ENCODE assay signal across 7 mouse cellular contexts in genomic region chr10:13474568-13474955, GRCm38 (mm10). TPM values are rescaled to one million over a fixed set of nuclear protein-coding genes. Genes with fewer than 3 reads are reported as not detected.
DNase-seq lines count a peak whose midpoint lies in the region; ATAC-seq and TF ChIP-seq lines count a peak whose summit lies in the region.

No protein-coding gene starts in this region.

- peak overlapping the region; percentile 86 for H3K4me3 ChIP-seq in E14TG2a.4 (replicated peaks; ENCODE audit: low read length)
- peak overlapping the region; percentile 84 for H3K4me3 ChIP-seq in hindbrain, embryonic 10.5 days
- H3K4me3 ChIP-seq in limb, embryonic 15.5 days, result peak overlapping the region; percentile 66
- peak overlapping the region; percentile 72 for H3K4me3 ChIP-seq in stomach, postnatal 0 days (ENCODE audit: low read depth, low read length)

- no peak for TF ChIP-seq EP300 in stomach, postnatal 0 days (optimal IDR thresholded peaks at IDR 0.05)

- peak; percentile 78 for DNase-seq in A20 (ENCODE audit: low read depth, low spot score)
- no peak for DNase-seq in hindbrain, embryonic 10.5 days (ENCODE audit: low spot score)
- DNase-seq in stomach, postnatal 0 days (ENCODE audit: low spot score), result no peak
- DNase-seq in frontal cortex, postnatal 25 days (ENCODE audit: low spot score in 2 of 2), result no peak
- DNase-seq in ovary, postnatal 14 days (ENCODE audit: low spot score), result no peak

- H3K4me2 ChIP-seq in limb, embryonic 15.5 days, result peak overlapping the region; percentile 95
- peak overlapping the region; percentile 99 for H3K4me2 ChIP-seq in stomach, postnatal 0 days (replicated peaks; ENCODE audit: low read depth)

- no peak for TF ChIP-seq CTCF in E14TG2a.4 (conservative IDR thresholded peaks at IDR 0.05; ENCODE audit: low read length)
- no peak for TF ChIP-seq CTCF in stomach, postnatal 0 days (IDR thresholded peaks at IDR 0.05; ENCODE audit: low read depth)

- ATAC-seq in limb, embryonic 15.5 days (ENCODE audit: insufficient number of reproducible peaks, low FRiP score, low TSS enrichment, low read depth), result no peak
- no peak; the same call in 1 of the 2 replicates for ATAC-seq in stomach, postnatal 0 days (ENCODE audit: low FRiP score, low TSS enrichment)

- H3K9me3 ChIP-seq in E14TG2a.4 (ENCODE audit: low read length), result no peaks in the 10 kb centered on the region
- no peaks in the 10 kb centered on the region for H3K9me3 ChIP-seq in hindbrain, embryonic 10.5 days
- no peaks in the 10 kb centered on the region for H3K9me3 ChIP-seq in limb, embryonic 15.5 days
- H3K9me3 ChIP-seq in stomach, postnatal 0 days (ENCODE audit: control insufficient read depth, low read length), result no peaks in the 10 kb centered on the region

- peak overlapping the region; percentile 65 for H3K9ac ChIP-seq in limb, embryonic 15.5 days
- peak overlapping the region; percentile 82 for H3K9ac ChIP-seq in stomach, postnatal 0 days (ENCODE audit: low read length)

- 5% methylated on average over 10 of the region's 10 CpGs for WGBS in hindbrain, embryonic 10.5 days
- 6% methylated on average over 10 of the region's 10 CpGs for WGBS in limb, embryonic 15.5 days
- 4% methylated on average over 10 of the region's 10 CpGs for WGBS in stomach, postnatal 0 days

- H3K27me3 ChIP-seq in E14TG2a.4 (ENCODE audit: insufficient read depth, low read length), result peaks cover 56% of the 10 kb centered on the region
- H3K27me3 ChIP-seq in hindbrain, embryonic 10.5 days (ENCODE audit: insufficient read depth, poor library complexity, severe bottlenecking), result peaks cover 58% of the 10 kb centered on the region
- peaks cover 43% of the 10 kb centered on the region for H3K27me3 ChIP-seq in limb, embryonic 15.5 days
- no peaks in the 10 kb centered on the region for H3K27me3 ChIP-seq in stomach, postnatal 0 days (ENCODE audit: control insufficient read depth, insufficient read depth, low read length)

- no peaks in the 10 kb centered on the region for H3K36me3 ChIP-seq in E14TG2a.4 (ENCODE audit: insufficient read depth, low read length)
- no peaks in the 10 kb centered on the region for H3K36me3 ChIP-seq in hindbrain, embryonic 10.5 days
- H3K36me3 ChIP-seq in limb, embryonic 15.5 days, result no peaks in the 10 kb centered on the region
- no peaks in the 10 kb centered on the region for H3K36me3 ChIP-seq in stomach, postnatal 0 days (ENCODE audit: control insufficient read depth, insufficient read depth, low read length)

- H3K27ac ChIP-seq in hindbrain, embryonic 10.5 days, result peak overlapping the region; percentile 87
- H3K27ac ChIP-seq in limb, embryonic 15.5 days, result no peak overlapping the region
- peak overlapping the region; percentile 69 for H3K27ac ChIP-seq in stomach, postnatal 0 days (replicated peaks)

- peaks cover 23% of the 10 kb centered on the region for H3K4me1 ChIP-seq in E14TG2a.4 (replicated peaks; ENCODE audit: low read depth, low read length)
- peaks cover 22% of the 10 kb centered on the region for H3K4me1 ChIP-seq in hindbrain, embryonic 10.5 days (replicated peaks)
- H3K4me1 ChIP-seq in limb, embryonic 15.5 days, result peaks cover 12% of the 10 kb centered on the region
- no peaks in the 10 kb centered on the region for H3K4me1 ChIP-seq in stomach, postnatal 0 days (replicated peaks; ENCODE audit: control insufficient read depth, insufficient read depth)

RNA-seq across cellular contexts. Expression of gene Phactr2, which starts 0.3 kb away (rescaled TPM):
- polyA plus RNA-seq in hindbrain, embryonic 10.5 days (2016; fragmentation: Nextera tagmentation; extraction: Ambion mirVana), result 10.7 and 11.0 TPM in 2 replicates
- polyA plus RNA-seq in limb, embryonic 15.5 days (2015; fragmentation: Nextera tagmentation; extraction: Ambion mirVana), result 25.5 and 29.3 TPM in 2 replicates
- 16.8 and 19.6 TPM in 2 replicates for polyA plus RNA-seq in stomach, postnatal 0 days (2015; fragmentation: Nextera tagmentation; extraction: Ambion mirVana)

RNA-seq across cellular contexts. Expression of gene Fuca2, which starts 24.8 kb away (rescaled TPM):
- 20.4 and 23.4 TPM in 2 replicates for polyA plus RNA-seq in hindbrain, embryonic 10.5 days (2016; fragmentation: Nextera tagmentation; extraction: Ambion mirVana)
- polyA plus RNA-seq in limb, embryonic 15.5 days (2015; fragmentation: Nextera tagmentation; extraction: Ambion mirVana), result 64.0 and 64.6 TPM in 2 replicates
- polyA plus RNA-seq in stomach, postnatal 0 days (2015; fragmentation: Nextera tagmentation; extraction: Ambion mirVana), result 97.3 and 100 TPM in 2 replicates
